Mouse (Mus musculus) forebrain, embryonic 13.5 days (tissue): Measurements from ENCODE around the gene Snrpd2. TPM values are rescaled to one million over a fixed set of nuclear protein-coding genes. Genes with fewer than 3 reads are reported as not detected.

Experiments
- ATAC-seq: fragments of 200-750 bp; cut with Nextera tagmentation; 2 replicates; pipeline ENCODE4 v1.8.0; 2017
- H3K27ac ChIP-seq: fragments of 300-500 bp; sonication (generic); 2 replicates; pipeline ENCODE4 v1.5.1; 2015; ENCODE audit warnings: inconsistent platforms, mild to moderate bottlenecking, moderate library complexity
- H3K27me3 ChIP-seq: fragments of 300-500 bp; sonication (generic); 2 replicates; pipeline ENCODE4 v1.6.1; 2015; ENCODE audit warnings: mild to moderate bottlenecking, inconsistent platforms
- H3K36me3 ChIP-seq: fragments of 300-500 bp; sonication (generic); 2 replicates; pipeline ENCODE4 v1.6.1; 2015; ENCODE audit warnings: mild to moderate bottlenecking, inconsistent platforms; ENCODE audit not compliant: poor library complexity, severe bottlenecking
- H3K4me1 ChIP-seq: fragments of 300-500 bp; sonication (generic); 2 replicates; pipeline ENCODE4 v1.6.1; 2015; ENCODE audit warnings: inconsistent platforms
- H3K4me2 ChIP-seq: fragments of 300-500 bp; sonication (generic); 2 replicates; pipeline ENCODE4 v1.6.1; 2015; ENCODE audit warnings: inconsistent platforms, mild to moderate bottlenecking, moderate library complexity
- H3K4me3 ChIP-seq: fragments of 300-500 bp; sonication (generic); 2 replicates; pipeline ENCODE4 v1.5.1; 2015; ENCODE audit warnings: mild to moderate bottlenecking, inconsistent platforms
- H3K9ac ChIP-seq: fragments of 300-500 bp; sonication (generic); 2 replicates; pipeline ENCODE4 v1.6.1; 2015; ENCODE audit warnings: mild to moderate bottlenecking, inconsistent platforms
- H3K9me3 ChIP-seq: fragments of 300-500 bp; sonication (generic); replicated peaks from 2 replicates; pipeline ENCODE4 v1.6.1; 2016; ENCODE audit warnings: inconsistent platforms
- WGBS: fragments of 180-500 bp; shearing (Covaris S2); methylation state at CpG from one replicate; pipeline ENCODE4 v1.1.7; 2015; 5-methylcytosine and 5-hydroxymethylcytosine counted together
- polyA plus RNA-seq: library from polyadenylated mRNA; unstranded; fragments of >200 nt; fragmentation: Nextera tagmentation; extraction: Ambion mirVana; gene quantifications from 2 replicates; pipeline ENCODE4 v1.2.1, GENCODE M21; 2015

Snrpd2 gene
- polyA plus RNA-seq, 1 experiment from 2014 or later = 164 TPM

DNA sequence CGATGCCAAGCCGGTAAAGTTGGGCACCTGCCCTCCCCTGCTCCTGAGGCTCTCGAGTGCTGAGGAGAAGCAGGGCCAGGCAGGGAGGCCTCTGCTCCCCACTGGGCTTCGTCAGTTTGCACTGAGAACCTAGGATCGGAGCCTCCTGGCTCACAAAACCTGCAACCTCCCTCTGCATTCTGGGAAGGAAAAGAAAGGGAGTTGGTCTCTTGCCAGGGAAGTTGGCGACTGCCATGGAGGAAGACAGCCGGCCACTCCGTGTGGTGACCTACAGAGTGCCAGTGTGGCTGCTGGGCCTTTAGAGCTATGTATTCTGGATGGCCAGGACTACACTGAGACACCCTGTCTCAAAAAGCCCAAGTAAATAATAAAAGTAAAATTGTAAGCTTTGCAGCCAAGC lies 5.3 kb downstream of the Snrpd2 start:
- no peak overlapping the region for H3K27ac ChIP-seq
- peaks cover 12% of the 10 kb centered on the region for H3K27me3 ChIP-seq
- peaks cover 37% of the 10 kb centered on the region for H3K36me3 ChIP-seq
- 72% methylated on average over 8 of the region's 8 CpGs for WGBS
- ATAC-seq = no peak
- H3K9me3 ChIP-seq = no peaks in the 10 kb centered on the region
- peaks cover 36% of the 10 kb centered on the region for H3K4me1 ChIP-seq
- H3K4me2 ChIP-seq = no peak overlapping the region
- H3K4me3 ChIP-seq = no peak overlapping the region
- H3K9ac ChIP-seq = no peak overlapping the region

DNA sequence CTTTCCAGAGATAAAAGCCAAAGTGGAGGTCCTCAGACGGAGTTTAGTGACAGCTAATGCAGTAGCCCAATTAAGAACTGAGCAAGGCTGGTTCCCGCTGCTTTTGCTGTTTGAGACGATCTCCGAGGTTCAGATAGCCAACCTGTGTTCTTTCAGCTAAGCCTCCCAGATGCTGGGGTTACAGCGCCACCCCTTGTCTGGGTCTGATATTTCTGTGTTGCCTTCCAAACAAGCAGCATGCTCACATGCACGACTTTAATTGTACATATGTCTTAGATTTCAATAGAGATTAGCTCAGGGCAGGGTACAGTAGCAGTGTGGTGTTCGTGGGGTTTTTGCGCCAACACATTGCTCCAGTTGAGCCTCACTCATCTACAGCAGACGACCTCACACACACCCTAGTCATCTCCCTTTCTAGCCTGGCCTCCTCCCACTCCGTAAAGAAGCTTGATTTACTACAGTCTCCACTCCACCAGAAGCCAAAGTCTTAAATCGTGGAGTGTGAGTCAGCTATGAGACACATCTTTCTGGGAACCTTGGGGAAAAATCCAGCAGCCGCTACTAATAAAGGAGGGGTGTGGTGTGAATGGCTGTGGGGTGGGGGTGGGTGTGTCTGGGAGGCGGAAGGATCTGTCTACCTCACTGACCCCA lies 6.4 kb downstream of the Snrpd2 start:
- no peak for ATAC-seq
- H3K4me1 ChIP-seq = peaks cover 34% of the 10 kb centered on the region
- H3K9me3 ChIP-seq = no peaks in the 10 kb centered on the region
- H3K27ac ChIP-seq = no peak overlapping the region
- no peak overlapping the region for H3K4me3 ChIP-seq
- no peak overlapping the region for H3K4me2 ChIP-seq
- H3K27me3 ChIP-seq = peaks cover 23% of the 10 kb centered on the region
- 60% methylated on average over 13 of the region's 13 CpGs for WGBS
- H3K9ac ChIP-seq = no peak overlapping the region
- H3K36me3 ChIP-seq = peaks cover 37% of the 10 kb centered on the region

DNA sequence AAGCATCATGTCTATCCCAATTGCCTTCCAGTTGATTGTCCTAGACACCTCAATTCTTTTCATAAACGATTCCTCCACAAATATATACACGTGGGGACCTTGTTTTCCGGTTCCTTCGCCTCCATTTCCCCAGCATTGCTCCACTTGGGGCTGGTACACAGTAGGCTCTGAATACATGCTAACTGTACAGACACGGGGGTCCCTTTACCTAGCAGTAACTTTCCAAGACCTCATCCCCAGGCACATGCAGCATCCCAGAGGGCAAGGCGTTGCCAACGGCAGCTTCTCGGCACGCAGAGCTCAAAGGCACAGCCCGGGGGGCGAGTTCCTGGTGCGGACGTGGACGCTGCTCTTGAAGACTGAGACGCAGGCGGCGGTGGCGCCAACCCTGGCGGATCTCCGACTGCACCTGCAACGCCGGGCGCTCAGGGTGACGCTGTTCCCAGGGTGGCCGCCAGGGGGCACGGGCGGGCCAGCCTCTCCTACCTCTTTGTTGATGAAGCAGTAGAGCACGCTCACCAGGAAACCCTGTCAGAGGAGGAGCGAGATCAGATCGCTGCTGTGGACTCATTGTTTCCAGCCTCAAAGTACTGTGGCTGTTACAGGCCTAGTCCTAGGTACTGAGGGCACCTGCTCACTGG lies 7.8 kb downstream of the Snrpd2 start:
- 6% methylated on average over 30 of the region's 30 CpGs for WGBS

DNA sequence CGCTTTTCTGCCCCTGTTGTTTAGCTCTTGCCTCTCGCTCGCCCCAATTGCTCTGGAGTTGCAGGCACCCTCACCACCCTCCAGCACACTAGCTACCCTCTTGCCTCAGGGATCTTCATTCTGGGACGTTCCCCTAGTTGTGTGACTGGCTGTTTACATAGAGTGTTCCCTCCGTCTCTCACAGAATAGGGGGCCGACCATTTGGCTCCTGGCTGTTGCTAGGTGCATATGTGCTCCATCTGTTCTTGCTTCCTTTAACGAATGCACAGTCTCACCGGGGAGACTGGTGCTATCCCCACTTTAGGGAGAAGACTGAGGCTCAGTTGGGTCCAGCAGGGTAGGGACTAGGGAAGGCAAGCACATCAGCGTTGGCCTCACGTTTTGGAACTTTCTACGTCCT lies 9.1 kb downstream of the Snrpd2 start:
- Histone ChIP-seq H3K4me1 (peaks cover 30% of the 10 kb centered on the region), H3K27ac (no peak overlapping the region; the same call in 1 of the 2 replicates), H3K4me2 (no peak overlapping the region), H3K9ac (peak overlapping the region; percentile 26; the same call in 1 of the 2 replicates), H3K4me3 (no peak overlapping the region), H3K27me3 (peaks cover 28% of the 10 kb centered on the region), H3K36me3 (peaks cover 15% of the 10 kb centered on the region), H3K9me3 (no peaks in the 10 kb centered on the region)
- WGBS = 64% methylated on average over 11 of the region's 11 CpGs
- ATAC-seq = peak; percentile 29; the same call in 1 of the 2 replicates

More for the DNA sequence above, 7.8 kb downstream of the Snrpd2 start:
- H3K27ac ChIP-seq = peak overlapping the region; percentile 81
- peak overlapping the region; percentile 54 for H3K4me2 ChIP-seq
- peaks cover 28% of the 10 kb centered on the region for H3K36me3 ChIP-seq
- peaks cover 30% of the 10 kb centered on the region for H3K4me1 ChIP-seq
- peak overlapping the region; percentile 45; the same call in 1 of the 2 replicates for H3K9ac ChIP-seq
- peak overlapping the region; percentile 24 for H3K4me3 ChIP-seq
- peaks cover 26% of the 10 kb centered on the region for H3K27me3 ChIP-seq
- H3K9me3 ChIP-seq = no peaks in the 10 kb centered on the region
- peak; percentile 77 for ATAC-seq

- H3K4me2 ChIP-seq = peak overlapping the region; percentile 64
- peaks cover 34% of the 10 kb centered on the region for H3K4me1 ChIP-seq
- H3K27ac ChIP-seq = no peak overlapping the region
- 0 out of 2 replicates have a peak overlapping the region, but pooled peaks have one; percentile 23 for H3K9ac ChIP-seq
- H3K9me3 ChIP-seq = no peaks in the 10 kb centered on the region
- H3K4me3 ChIP-seq = peak overlapping the region; percentile 40; the same call in 1 of the 2 replicates
- no peak for ATAC-seq
- WGBS = 13% methylated on average over 18 of the region's 18 CpGs
- H3K27me3 ChIP-seq = peaks cover 36% of the 10 kb centered on the region
- peaks cover 7% of the 10 kb centered on the region for H3K36me3 ChIP-seq
Observed at GRCm38 (mm10) chr7:19159411-19159810, 9.9 kb downstream of the Snrpd2 start.

- peak overlapping the region; percentile 51 for H3K9ac ChIP-seq
- ATAC-seq = peak; percentile 22; the same call in 1 of the 2 replicates
- no peaks in the 10 kb centered on the region for H3K36me3 ChIP-seq
- peak overlapping the region; percentile 40 for H3K4me3 ChIP-seq
- peak overlapping the region; percentile 64 for H3K4me2 ChIP-seq
- H3K27me3 ChIP-seq = peaks cover 43% of the 10 kb centered on the region
- WGBS = 2% methylated on average over 20 of the region's 20 CpGs
- peaks cover 41% of the 10 kb centered on the region for H3K4me1 ChIP-seq
- H3K27ac ChIP-seq = no peak overlapping the region
- H3K9me3 ChIP-seq = no peaks in the 10 kb centered on the region
Observed at GRCm38 (mm10) chr7:19160115-19160514, 10.6 kb downstream of the Snrpd2 start.

- WGBS = 78% methylated on average over 7 of the region's 7 CpGs
- H3K27me3 ChIP-seq = peaks cover 46% of the 10 kb centered on the region
- H3K9ac ChIP-seq = no peak overlapping the region
- no peak for ATAC-seq
- H3K4me2 ChIP-seq = no peak overlapping the region
- peaks cover 8% of the 10 kb centered on the region; the same call in 1 of the 2 replicates for H3K9me3 ChIP-seq
- no peaks in the 10 kb centered on the region for H3K36me3 ChIP-seq
- H3K4me1 ChIP-seq = peaks cover 44% of the 10 kb centered on the region
- H3K27ac ChIP-seq = no peak overlapping the region
- H3K4me3 ChIP-seq = no peak overlapping the region
Observed at GRCm38 (mm10) chr7:19162928-19163327, 13.4 kb downstream of the Snrpd2 start.

DNA sequence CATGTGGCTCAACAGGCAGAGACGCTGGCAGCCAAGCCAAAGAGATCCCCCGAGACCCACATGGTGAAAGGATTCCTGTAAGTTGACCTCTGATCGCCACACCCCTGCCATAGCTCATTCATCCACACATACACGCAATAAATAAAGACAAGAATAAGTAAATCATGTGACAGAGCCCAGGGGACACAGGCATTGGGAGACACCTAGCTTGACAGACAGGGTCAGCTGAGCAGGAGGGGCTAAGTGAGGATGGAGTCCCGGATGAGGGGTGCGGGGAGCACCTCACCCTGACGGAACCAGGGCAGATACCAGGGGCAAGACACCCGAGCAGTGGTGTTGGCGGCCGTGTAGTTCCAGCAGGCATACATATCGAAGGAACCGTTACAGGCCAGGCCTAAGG lies 14.2 kb downstream of the Snrpd2 start:
- Histone ChIP-seq H3K4me1 (peaks cover 40% of the 10 kb centered on the region), H3K27me3 (peaks cover 51% of the 10 kb centered on the region), H3K36me3 (no peaks in the 10 kb centered on the region), H3K4me2 (peak overlapping the region; percentile 42; the same call in 1 of the 2 replicates), H3K9ac (no peak overlapping the region), H3K27ac (no peak overlapping the region), H3K4me3 (no peak overlapping the region), H3K9me3 (peaks cover 8% of the 10 kb centered on the region; the same call in 1 of the 2 replicates)
- ATAC-seq = no peak
- 28% methylated on average over 12 of the region's 12 CpGs for WGBS

GRCm38 (mm10) chr7:19164189-19164588 lies 14.7 kb downstream of the Snrpd2 start:
- ATAC-seq = peak; percentile 26
- Histone ChIP-seq H3K4me3 (no peak overlapping the region), H3K27me3 (peaks cover 47% of the 10 kb centered on the region)

GRCm38 (mm10) chr7:19164978-19165377 lies 15.5 kb downstream of the Snrpd2 start:
- peaks cover 37% of the 10 kb centered on the region for H3K4me1 ChIP-seq
- H3K27ac ChIP-seq = no peak overlapping the region
- peaks cover 8% of the 10 kb centered on the region; the same call in 1 of the 2 replicates for H3K9me3 ChIP-seq
- peaks cover 39% of the 10 kb centered on the region for H3K27me3 ChIP-seq
- no peak overlapping the region for H3K4me3 ChIP-seq
- peak overlapping the region; percentile 42 for H3K4me2 ChIP-seq
- H3K9ac ChIP-seq = 0 out of 2 replicates have a peak overlapping the region, but pooled peaks have one; percentile 30
- no peak for ATAC-seq
- 4% methylated on average over 13 of the region's 13 CpGs for WGBS
- no peaks in the 10 kb centered on the region for H3K36me3 ChIP-seq

More at GRCm38 (mm10) chr7:19164189-19164588, 14.7 kb downstream of the Snrpd2 start:
- H3K9me3 ChIP-seq = peaks cover 8% of the 10 kb centered on the region; the same call in 1 of the 2 replicates
- no peak overlapping the region for H3K9ac ChIP-seq
- no peaks in the 10 kb centered on the region for H3K36me3 ChIP-seq
- peak overlapping the region; percentile 42 for H3K4me2 ChIP-seq
- H3K27ac ChIP-seq = no peak overlapping the region
- peaks cover 38% of the 10 kb centered on the region for H3K4me1 ChIP-seq
- WGBS = 0% methylated on average over 6 of the region's 6 CpGs

- peaks cover 8% of the 10 kb centered on the region; the same call in 1 of the 2 replicates for H3K9me3 ChIP-seq
- peak within 1 kb of the TSS; percentile 37 for H3K9ac ChIP-seq
- peak within 1 kb of the TSS; percentile 47 for H3K4me2 ChIP-seq
- H3K4me1 ChIP-seq = peaks cover 32% of the 10 kb centered on the region
- peak; percentile 48 for ATAC-seq
- 9% methylated on average over 14 of the region's 14 CpGs for WGBS
- peak within 1 kb of the TSS; percentile 21 for H3K4me3 ChIP-seq
- H3K27ac ChIP-seq = peak within 1 kb of the TSS; percentile 51
- peaks cover 31% of the 10 kb centered on the region for H3K27me3 ChIP-seq
- H3K36me3 ChIP-seq = no peaks in the 10 kb centered on the region
Observed at GRCm38 (mm10) chr7:19165656-19166423, 16.3 kb downstream of the Snrpd2 start, which contains the start of gene Gipr. Gipr (minus strand) TSS chr7:19166127.
